Mouse (Mus musculus): ENCODE data around the gene Sowaha.
A peak's percentile ranks its signal among the peaks of the same experiment; 100 is the strongest.

Sowaha gene

DNA sequence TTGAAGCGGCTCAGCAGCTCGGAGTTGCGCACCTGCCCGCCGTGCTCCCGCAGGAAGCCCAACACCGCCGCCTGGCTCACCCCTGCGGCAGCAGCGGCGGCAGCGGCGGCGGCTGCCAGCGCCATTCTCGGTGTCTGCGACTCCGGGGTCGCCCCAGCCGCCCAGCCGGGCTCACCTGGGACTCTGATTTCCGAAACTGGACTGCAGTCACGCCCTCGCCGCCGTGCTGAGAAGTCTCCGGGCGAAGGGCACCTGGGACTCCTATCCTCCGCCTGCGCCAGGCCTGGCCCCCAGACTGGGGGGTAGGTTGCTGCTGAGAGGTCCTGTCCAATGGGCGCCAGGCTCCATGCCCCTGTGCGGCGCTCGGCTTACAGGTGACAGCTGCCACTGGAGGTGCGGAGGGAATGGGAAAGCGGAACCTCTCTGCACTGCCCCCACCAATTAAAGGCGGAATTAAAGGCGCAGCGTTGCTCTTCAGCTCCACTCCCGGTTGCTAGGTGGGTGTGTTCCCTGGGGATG lies at the start of gene Sowaha, which contains the start of gene Gm9945:
Gene Sowaha (minus strand): TSS at position 492 of the 519 bp plus-strand sequence.
Gene Gm9945 (plus strand): TSS at position 384 of the 519 bp plus-strand sequence.
- DNase-seq = peak; percentile 82

DNA sequence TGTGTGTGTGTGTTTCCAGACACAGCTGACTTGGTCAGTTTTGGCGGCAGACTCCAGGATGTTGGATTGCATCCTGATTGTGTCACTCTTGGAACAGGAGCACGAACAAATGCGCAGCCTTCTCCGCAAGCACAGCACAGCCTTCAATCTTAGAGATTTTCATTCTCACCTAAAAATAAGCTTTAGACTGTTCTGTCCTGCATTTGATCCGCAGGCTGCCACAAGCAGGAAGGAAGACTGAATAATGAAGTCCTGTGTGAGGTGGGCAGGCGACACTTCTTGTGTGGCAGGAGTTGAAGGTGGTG lies 49.1 kb upstream of the Sowaha start:
- peak; percentile 81 for DNase-seq

DNA sequence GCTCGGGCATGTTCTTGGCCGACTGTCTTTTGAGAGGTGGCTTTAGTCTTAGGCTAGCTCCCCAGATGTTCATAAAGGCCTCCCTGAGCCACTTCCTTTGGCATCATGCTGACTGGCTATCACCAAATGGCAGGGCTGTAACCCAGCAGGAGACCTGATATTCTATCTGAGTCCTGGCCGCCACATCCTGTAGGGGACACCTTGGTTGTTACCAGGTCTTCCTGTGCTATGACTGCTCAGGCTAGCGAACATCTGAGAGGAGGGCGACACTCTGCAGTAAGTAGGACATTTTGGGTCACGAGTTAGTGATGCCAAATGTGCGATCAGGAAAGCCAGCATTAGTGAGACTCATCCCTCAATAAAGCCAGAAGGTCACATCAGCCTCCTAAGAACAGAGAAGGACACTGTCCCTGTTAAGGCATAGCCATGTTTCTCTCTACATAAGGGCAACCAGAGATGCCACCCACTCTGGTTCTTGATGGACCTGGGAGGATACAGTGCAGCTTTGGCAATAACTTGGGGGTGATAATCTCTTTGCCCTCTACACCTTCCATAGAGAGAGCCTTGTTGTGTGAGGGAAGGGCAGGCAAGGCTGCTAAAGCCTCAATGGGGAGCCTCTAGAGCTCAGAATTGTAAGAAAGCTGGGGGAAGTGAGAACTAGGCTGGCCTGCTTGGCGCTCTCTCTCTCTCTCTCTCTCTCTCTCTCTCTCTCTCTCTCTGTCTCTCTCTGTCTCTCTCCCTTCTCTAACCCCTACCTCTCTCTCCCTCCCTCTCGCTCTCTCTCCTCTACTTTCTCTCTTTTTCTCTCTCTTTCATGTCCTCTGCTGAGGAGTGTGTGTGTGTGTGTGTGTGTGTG lies 48.6 kb upstream of the Sowaha start:
- DNase-seq = no peak

DNA sequence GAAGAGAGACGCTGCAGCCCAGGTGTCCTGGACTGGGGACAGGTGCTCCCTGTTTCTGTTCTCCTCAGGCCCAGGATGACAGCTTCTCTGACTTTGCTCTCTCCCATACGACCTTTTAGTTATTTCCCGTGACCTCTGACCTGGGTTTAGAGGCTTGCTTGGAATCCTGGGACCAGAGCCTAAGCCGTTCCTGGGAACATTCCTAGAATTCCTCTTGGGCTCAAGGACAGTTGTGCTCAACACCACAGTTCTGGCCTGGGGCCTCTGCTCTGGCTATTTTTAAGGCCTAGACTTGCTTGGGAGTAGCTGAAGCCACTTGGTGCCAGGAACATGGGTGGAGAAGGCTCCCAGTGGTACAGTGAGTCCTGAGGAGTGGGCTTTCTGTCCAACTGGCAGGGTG lies 45.4 kb upstream of the Sowaha start:
- no peak for DNase-seq

DNA sequence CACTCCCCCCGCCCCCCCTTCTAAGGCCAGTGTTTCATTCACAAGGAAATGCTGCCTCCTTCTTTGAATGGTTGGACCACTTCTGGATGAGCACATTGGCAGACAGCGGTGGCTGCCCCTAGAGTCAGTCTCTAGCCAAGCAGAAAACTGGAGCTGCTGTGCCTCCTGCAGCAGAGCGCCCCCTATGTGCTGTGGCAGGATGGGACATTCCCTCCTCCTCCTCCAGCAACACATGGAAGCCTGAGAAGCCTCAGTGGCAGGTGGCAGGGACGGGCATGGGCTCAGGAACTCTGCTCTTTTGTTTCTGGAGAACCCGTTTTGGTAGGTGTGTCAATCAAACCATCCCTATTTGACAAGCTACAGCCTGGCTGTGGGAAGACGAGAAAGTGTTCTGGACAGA lies 44.8 kb upstream of the Sowaha start:
- DNase-seq = no peak

DNA sequence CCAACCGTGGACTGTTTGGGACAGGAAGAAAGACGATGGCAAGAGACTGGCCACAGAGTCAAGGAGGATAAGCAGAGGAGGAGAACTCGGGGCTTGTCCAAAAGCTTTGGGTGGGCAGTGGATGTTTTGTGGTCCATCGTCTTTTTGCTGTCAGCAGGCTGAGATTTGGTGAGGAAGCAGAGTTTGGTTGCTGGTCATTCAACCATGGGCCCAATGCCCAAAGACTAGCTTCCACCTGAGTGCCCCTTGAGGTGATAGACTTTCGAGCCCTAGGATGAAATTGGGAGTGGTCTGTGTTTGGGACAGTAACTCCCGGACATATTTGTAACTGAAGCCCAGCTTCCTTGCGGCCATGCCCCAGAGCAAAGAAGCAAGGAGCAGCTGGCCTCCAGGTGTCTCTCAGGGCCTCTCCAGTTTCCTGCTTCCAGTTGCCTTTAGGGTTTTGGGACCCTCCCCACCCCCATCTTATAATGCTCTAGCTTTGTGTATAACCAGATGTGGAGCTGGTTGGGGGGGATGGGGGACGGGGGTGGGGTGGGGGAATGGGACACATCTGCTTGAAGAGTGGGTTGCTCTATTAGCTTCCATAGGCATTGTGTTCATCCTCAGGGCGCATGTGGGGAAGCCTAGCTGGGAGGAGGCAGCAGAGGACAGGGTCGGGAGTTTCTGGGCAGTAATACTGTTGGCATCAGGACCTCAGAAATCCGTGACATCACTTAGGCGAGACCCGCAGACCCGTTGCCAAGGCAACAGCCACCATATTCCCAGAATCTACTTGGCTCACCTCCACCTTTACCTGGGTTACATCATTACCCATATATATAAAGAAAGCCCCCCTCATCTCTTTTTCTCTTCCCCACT lies 43.7 kb upstream of the Sowaha start:
- no peak for DNase-seq

DNA sequence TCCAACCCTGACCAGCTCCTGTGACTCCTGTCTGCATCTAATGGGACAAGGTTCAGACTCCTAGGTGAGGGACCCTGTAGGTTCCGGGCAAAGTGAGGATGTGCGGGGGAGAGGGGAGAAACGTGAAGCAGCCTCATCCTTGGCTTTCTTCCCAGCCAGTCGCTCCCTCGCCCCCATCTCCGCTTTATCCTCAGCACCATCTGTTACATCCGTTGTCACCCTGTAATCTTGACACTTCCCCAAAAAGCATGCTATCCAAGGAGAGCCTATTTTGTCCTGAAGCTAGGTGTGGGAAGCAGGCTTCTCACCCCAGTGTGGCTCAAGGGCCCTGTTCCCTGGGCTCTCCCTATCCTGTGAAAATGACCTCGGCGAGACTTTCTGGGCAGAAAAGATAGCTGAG lies 42.9 kb upstream of the Sowaha start:
- DNase-seq = peak; percentile 78

DNA sequence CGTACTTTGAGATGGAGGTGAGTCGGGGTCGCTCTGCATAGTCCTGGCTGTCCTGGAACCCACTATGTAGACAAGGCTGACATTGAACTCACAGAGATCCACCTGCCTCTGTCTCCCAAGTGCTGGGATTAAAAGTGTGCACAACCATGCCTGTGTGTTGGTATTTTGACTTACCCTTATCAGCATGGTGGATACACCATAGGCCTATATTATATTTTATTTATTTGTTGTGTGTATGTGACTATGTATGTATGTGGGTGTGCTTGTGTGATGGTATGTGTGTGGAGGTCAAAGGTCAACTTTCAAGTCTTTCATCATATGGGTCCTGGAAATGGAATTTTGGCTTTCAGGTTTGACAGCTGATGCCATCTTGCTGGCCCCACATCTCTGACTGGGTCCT lies 42.3 kb upstream of the Sowaha start:
- DNase-seq = no peak

DNA sequence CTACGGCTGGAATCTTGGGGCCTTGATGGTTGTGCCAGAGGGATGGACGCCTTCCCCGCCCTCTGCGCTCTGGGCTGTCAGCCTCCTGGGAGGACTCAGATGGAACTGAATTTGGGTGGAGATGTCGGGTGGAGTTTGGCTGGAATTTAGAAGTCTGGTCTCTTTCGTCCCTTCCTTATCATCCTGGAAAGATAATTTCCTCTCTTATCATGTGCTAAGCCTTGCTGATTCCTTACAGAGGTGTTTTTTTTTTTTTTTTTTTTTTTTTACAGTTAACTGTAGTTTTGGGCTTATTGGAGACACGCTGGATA lies 41.7 kb upstream of the Sowaha start:
- no peak for DNase-seq

DNA sequence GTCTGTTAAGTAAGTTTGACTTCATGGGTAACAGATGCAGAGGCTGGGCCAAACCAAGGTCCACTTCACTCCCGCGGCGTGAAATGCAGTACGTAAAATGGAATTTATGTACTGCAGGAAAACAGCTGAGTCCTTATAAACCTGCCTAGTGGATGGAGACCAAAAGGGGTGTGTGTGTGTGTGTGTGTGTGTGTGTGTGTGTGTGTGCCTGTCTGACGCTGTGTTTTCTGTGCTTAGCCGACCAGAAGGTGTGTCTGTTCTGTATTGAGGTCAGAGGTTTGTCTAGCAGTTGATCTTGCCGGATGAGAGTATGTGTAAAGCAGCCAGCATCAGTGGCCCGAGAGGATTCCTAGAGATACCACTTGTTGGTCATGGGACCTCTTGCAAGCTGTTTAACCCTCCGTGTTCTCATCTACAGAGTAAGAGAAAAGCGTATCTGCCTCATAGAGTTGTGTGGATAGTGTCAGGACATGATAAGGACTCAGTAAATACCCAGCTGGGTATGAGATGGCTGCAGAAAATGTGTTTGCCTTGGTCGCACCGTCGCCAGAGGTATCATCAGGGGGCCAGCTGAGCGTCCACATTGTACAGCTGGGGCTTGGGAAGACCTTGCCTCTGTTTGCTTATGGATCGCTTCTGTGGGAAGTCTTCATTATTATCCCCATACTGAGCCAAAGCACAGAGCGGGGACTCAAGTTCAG lies 41.2 kb upstream of the Sowaha start:
- DNase-seq = no peak

DNA sequence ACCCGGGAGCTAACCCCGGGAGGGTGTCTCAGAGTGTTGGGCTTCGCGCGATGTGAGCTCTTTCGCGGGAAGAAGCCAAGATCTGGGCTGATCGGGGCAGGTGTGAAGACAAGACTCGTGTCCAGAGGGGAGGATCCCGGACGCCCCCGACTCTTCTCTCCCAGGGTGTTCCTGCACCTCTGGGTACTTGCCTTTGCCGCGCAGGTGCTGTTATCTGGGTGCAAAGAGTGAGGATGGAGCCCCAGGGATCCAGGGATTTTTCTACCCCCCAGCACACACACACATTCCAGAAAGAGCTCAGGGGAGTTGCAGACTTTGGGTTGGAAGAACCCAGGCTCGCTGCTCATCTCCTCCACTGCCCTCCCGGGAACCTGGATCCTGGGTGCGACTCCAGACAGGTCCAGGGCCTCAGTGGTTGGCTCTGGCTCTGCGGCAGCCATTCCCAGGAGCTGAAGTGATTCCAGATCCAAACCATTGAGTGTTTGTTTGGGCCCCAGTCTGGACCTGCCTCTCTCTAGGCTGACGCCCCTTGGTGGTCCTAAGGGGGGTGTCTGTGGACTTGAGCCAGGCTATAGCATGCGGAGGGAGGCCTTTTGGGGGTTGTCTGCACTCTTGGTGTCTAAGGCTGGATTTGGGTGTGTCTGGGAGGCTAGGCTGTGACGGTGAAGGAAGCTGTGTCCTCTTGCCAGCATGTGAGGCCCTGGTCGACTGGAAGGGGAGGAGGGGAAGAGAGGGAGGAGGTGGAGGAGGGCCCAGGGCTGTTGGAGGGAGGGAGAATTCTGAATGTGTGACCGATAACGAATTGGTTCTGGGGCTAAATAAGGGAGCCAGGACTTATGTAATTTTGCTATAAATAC lies 40.3 kb upstream of the Sowaha start:
- DNase-seq = peak; percentile 74

DNA sequence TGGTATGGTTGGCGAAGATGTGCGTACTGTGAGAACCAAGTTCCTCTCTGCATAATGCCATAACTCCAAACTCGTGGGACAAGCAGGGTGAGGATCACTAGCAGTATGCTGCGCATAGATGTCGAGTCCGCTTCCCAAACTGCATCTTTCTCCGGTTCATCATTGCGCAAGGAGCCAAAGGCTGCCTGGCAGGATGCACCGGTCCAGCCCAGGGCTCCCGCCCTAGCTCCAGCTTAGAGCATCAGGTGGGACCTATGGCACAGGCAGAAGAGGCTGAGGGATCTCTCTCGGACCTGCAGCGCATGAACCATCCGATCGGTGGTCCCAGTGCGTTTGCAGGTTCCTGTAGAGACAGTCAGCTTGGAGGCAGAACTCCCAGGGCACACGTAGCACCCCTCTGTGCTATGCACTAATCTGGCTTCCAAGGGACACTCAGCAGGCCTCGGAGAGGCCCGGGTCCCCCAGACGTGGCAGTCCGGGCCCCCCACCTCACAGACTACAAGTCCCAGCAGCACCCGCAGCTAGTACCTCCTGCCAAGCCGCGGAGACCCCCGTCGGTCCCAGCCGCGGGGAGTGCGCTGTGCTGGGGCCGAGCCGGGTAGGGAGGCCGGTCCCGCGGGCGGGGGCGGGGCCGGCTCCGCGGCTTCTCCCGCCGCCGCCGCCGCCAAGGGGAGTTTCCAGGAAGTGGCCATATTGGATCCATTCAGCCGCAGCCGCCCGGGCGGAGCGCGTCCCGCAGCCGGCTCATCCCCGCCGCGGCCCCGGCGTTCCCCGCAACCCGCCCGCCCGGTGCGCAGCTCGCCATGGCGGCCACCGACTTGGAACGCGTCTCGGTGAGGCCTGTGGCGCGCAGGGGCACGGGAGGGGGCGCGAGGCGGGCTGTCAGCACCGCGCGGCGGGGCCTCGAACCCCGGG lies 39.4 kb upstream of the Sowaha start, which contains the start of gene Sept8:
Gene Sept8 (plus strand): TSS at position 51 of the 915 bp plus-strand sequence.
- peak; percentile 73 for DNase-seq

DNA sequence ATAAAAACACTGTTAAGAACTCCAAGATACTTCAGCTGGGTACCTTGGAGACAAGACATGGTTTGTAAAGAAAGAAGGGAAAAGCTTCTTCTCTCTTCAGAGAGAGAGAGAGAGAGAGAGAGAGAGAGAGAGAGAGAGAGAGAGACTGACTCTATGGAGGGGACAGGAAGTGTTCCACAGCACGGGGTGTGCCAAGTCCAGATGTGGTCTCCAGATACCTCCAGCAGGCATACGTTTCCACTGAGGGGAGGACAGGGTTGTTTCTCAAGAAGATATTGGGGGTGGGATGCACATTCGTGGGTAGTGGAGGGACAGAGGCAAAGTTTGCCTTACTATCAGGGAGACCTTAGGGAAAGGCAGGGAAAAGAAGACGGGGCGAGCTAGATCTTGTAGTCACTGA lies 38.7 kb upstream of the Sowaha start:
- no peak for DNase-seq

DNA sequence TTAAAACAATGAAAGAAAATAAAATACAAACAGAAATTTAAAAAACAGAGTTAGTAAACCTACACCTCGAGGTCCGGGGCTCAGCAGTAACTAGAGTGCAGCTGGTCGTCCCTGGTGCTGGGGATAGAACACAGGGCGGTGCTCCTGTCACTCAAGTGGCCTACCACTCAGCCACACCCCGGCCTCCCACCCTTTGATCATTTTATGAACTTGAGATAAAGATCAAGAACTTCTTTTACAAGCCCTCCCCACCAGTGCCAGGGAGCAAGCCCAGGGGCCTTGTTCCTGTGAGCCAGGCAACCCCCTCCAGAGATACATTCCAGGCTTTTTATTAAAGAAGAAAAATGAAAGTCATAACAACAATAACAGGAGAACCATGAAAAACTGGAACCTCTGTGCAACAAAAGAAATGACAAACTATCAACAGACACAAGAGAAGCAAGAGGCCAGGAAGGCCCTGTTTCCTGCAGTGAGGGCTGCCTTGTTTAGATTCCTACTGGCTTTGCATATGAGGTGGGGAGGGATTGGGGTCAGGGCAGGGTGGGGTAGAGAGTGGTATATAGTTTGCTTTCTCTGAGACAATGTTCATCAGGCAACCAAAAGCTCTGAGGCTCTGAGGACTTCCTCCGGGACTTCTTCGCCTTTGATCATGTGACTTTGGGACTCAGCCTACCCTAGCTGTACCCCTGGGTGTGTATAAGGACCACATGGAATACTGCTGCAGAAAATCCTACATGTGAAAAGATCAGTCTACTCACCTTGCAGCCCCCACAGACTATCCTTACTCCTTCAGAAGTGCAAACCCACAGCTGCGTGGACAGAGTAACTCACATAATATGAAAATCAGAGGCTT lies 36.9 kb upstream of the Sowaha start:
- DNase-seq = no peak

DNA sequence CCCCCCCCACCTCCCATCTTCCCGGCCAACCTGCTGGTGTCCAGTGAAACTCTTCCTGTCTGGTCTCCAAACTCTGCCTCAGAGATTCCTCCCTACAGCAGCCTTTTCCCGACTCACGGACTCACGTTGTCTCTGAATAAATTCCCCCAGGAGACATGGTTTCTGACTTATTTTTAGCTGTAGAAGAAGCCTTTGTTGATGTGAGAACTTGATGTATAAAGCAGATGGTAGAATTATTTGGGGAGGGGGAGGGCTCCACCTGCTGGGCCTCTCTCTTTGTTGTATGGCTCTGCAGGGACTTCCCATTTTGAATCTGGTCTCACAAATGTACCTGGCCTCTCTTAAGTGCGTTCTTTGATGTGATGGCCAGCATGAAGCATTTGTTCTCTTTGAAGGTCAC lies 30.3 kb upstream of the Sowaha start:
- no peak for DNase-seq

DNA sequence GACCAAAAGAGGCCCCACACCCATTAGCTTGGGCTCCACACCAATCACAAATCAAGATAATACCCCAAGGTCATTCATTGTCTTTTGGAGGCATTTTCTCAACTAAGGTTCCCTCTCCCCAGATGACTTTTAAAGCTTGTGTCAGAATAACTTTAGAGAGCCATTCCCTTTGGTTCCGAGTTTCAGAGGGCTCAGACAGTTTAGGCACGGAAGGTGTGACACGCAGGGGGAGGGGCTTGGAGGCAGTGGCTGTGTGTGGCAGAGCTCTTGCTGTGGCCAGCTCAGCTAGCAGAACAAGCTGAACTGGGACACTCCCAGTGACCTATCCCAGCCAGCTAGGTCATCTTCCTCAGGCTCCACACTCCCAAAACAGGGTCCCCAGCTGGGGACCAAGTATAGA lies 28.5 kb upstream of the Sowaha start:
- DNase-seq = no peak

DNA sequence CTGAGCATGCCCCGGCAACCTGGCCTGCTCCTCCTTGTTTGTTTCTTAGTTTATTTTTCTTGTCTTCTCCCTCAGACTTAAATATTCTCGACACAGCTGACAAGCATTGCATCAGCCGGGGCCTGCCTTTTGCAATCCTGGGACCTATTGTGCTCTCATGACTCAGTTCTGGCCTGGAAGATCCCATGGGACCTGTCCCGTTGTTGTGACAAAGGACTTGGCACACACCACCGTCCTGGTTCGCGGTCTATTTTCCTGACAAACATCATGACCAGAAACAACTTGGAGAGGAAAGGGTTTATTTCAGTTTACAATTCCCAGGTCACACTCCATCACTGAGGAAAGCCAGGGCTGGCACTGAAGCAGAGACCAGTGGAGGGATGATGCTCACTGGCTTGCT lies 28.1 kb upstream of the Sowaha start:
- DNase-seq = peak; percentile 41

DNA sequence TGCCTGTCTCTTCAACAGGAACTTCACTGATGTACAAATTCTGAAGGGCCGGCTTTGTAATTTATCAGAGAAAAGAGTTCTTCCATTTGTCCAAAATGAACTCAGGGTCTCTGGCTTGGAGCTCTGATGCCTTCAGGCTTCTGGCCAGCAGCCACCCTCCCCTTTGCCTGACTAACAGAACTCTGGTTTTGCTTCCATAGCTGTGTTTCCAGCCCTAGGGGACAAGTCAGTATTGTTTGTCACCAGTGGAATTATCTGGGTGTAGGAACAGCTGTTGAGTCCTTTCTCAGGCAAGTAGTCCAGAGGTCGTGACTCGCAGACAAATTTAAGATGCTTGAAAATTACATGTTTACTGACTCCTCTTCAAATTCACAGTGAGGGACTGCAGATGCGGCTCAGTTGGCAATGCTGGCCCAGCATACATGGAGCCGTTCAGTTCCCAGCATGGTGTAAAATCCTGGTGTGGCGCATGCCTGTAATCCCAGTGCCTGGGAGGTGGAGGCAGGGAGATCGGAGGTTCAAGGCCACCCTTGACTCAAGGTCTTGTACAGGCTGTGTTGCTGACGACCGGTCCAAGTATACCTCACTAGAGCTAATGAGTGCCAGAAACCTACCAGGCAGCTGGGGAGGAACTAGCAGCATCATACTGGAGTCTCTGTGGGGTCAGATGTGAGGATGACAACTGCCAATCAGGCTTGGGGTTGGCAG lies 27.2 kb upstream of the Sowaha start:
- peak; percentile 32 for DNase-seq

DNA sequence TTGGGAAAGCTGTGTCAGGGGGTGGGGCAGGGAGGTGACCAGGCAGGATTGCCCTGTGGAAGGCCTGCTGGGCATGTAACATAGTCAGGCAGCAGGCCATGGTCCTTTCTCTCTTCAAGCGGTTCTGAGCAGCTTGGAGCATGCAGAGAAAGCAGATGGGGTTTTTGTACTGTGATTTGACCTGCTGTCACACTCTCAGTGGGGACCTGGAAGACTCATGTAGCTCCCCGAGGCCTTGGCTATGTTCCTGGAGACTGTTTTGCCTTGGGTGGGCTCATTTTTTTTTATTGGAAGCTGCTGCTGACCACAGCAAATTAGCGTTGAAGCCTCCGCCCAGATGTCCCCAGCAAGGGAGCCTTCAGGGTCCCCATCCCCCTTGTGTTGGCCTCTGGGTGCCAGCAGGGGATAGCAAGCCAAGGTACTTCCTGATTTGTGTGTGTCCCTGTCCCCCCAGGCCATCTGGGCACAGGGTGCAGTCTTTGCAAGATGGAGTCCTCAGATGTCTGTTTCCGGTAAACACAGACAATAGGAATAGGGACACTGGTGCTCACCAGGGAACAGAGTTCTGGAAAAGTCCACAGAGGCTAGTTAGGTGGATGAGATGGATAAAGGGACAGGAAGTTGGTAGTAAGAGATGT lies 25.1 kb upstream of the Sowaha start:
- peak; percentile 94 for DNase-seq
